Mouse (Mus musculus) liver, embryonic 15.5 days (tissue): ENCODE measurements around the gene Ccnyl1. TPM values are rescaled to one million over a fixed set of nuclear protein-coding genes. Genes with fewer than 3 reads are reported as not detected.

Experiments used
- polyA plus RNA-seq: library from polyadenylated mRNA; unstranded; fragments of >200 nt; fragmentation: Nextera tagmentation; extraction: Ambion mirVana; gene quantifications from 2 replicates; pipeline ENCODE4 v1.2.1, GENCODE M21; 2015

Ccnyl1 gene
- polyA plus RNA-seq, 1 experiment from 2014 or later = 0.98 TPM

Other genes starting within 250 kb of the Ccnyl1 start
- 10.6 and 11.5 TPM in 2 replicates for gene Creb1, start 157.8 kb upstream of the Ccnyl1 start, polyA plus RNA-seq
- 6.4 and 6.6 TPM in 2 replicates for gene Mettl21a, start 73.2 kb upstream of the Ccnyl1 start, polyA plus RNA-seq
- gene Fzd5, start 47.3 kb downstream of the Ccnyl1 start, polyA plus RNA-seq = 2.1 and 2.3 TPM in 2 replicates